Comparison of ENCODE assay signal across 8 mouse cellular contexts in genomic region chr10:75589129-75589528, GRCm38 (mm10). TPM values are rescaled to one million over a fixed set of nuclear protein-coding genes. Genes with fewer than 3 reads are reported as not detected.
A peak's percentile ranks its signal among the peaks of the same experiment; 100 is the strongest.
DNase-seq lines count a peak whose midpoint lies in the region; ATAC-seq lines count a peak whose summit lies in the region.

Ggt5 (plus strand) TSS chr10:75589340.

- ATAC-seq in hindbrain, embryonic 16.5 days = no peak
- no peak for ATAC-seq in liver, embryonic 12.5 days
- ATAC-seq in stomach, embryonic 14.5 days (ENCODE audit: insufficient number of reproducible peaks, insufficient read depth, low FRiP score, low read depth) = peak; percentile 54; the same call in 1 of the 2 replicates
- no peak for ATAC-seq in erythroblast, adult 5-6 weeks (replicated peaks; ENCODE audit: low FRiP score, poor library complexity, severe bottlenecking)

- H3K4me3 ChIP-seq in hindbrain, embryonic 16.5 days (ENCODE audit: low read length) = no peak within 1 kb of the TSS
- no peak within 1 kb of the TSS for H3K4me3 ChIP-seq in liver, embryonic 12.5 days
- H3K4me3 ChIP-seq in stomach, embryonic 14.5 days (ENCODE audit: low read depth, low read length) = peak within 1 kb of the TSS; percentile 10; the same call in 1 of the 2 replicates

- no peaks in the 10 kb centered on the region; the same call in 1 of the 2 replicates for H3K27me3 ChIP-seq in hindbrain, embryonic 16.5 days (replicated peaks; ENCODE audit: control insufficient read depth, insufficient read depth, low read length)
- peaks cover 16% of the 10 kb centered on the region for H3K27me3 ChIP-seq in liver, embryonic 12.5 days (replicated peaks)
- no peaks in the 10 kb centered on the region for H3K27me3 ChIP-seq in stomach, embryonic 14.5 days (ENCODE audit: control insufficient read depth, insufficient read depth, low read length)

- no peak within 1 kb of the TSS; the same call in 1 of the 2 replicates for H3K27ac ChIP-seq in hindbrain, embryonic 16.5 days (ENCODE audit: low read depth, low read length)
- no peak within 1 kb of the TSS for H3K27ac ChIP-seq in liver, embryonic 12.5 days
- peak within 1 kb of the TSS; percentile 81 for H3K27ac ChIP-seq in stomach, embryonic 14.5 days (ENCODE audit: low read length)

- intact Hi-C loops in gastrocnemius, postnatal 36 days (cut with DNase I) = loop anchor here (5.0 kb wide), 1 partner anchor 263 kb away; no protein-coding TSS in a partner anchor

- peak; percentile 21 for DNase-seq in layer of hippocampus, adult 11-12 months (ENCODE audit: low spot score)
- DNase-seq in layer of hippocampus, postnatal 36 days = no peak
- peak; percentile 88 for DNase-seq in adipocyte (ENCODE audit: low spot score)
- DNase-seq in gastrocnemius, postnatal 36 days = peak; percentile 53 to 58

- H3K9me3 ChIP-seq in hindbrain, embryonic 16.5 days (ENCODE audit: control insufficient read depth, low read length) = no peaks in the 10 kb centered on the region
- H3K9me3 ChIP-seq in liver, embryonic 12.5 days (replicated peaks) = no peaks in the 10 kb centered on the region
- no peaks in the 10 kb centered on the region for H3K9me3 ChIP-seq in stomach, embryonic 14.5 days (ENCODE audit: control insufficient read depth, low read depth, low read length)

- no peak within 1 kb of the TSS; the same call in 1 of the 2 replicates for H3K4me2 ChIP-seq in hindbrain, embryonic 16.5 days (ENCODE audit: low read length)
- 0 out of 2 replicates have a peak within 1 kb of the TSS, but pooled peaks have one; percentile 3 for H3K4me2 ChIP-seq in liver, embryonic 12.5 days
- H3K4me2 ChIP-seq in stomach, embryonic 14.5 days (replicated peaks; ENCODE audit: low read depth, low read length) = peak within 1 kb of the TSS; percentile 29

- H3K36me3 ChIP-seq in hindbrain, embryonic 16.5 days (ENCODE audit: control insufficient read depth, insufficient read depth, low read length) = no peaks in the 10 kb centered on the region
- H3K36me3 ChIP-seq in liver, embryonic 12.5 days = no peaks in the 10 kb centered on the region
- H3K36me3 ChIP-seq in stomach, embryonic 14.5 days (ENCODE audit: control insufficient read depth, insufficient read depth, low read length) = no peaks in the 10 kb centered on the region

- peaks cover 6% of the 10 kb centered on the region; the same call in 1 of the 2 replicates for H3K4me1 ChIP-seq in hindbrain, embryonic 16.5 days (ENCODE audit: control insufficient read depth, insufficient read depth, low read depth, low read length)
- H3K4me1 ChIP-seq in liver, embryonic 12.5 days = peaks cover 26% of the 10 kb centered on the region
- H3K4me1 ChIP-seq in stomach, embryonic 14.5 days (ENCODE audit: control insufficient read depth, insufficient read depth, low read length) = peaks cover 20% of the 10 kb centered on the region

- peak within 1 kb of the TSS; percentile 16; the same call in 1 of the 2 replicates for H3K9ac ChIP-seq in hindbrain, embryonic 16.5 days (ENCODE audit: low read depth, low read length)
- no peak within 1 kb of the TSS for H3K9ac ChIP-seq in liver, embryonic 12.5 days
- H3K9ac ChIP-seq in stomach, embryonic 14.5 days (replicated peaks; ENCODE audit: low read depth, low read length) = no peak within 1 kb of the TSS; the same call in 1 of the 2 replicates

- WGBS in hindbrain, embryonic 16.5 days = 40% methylated on average over 5 of the region's 5 CpGs
- 21% methylated on average over 5 of the region's 5 CpGs for WGBS in liver, embryonic 12.5 days (ENCODE audit: insufficient replicate concordance)
- WGBS in stomach, embryonic 14.5 days = 11% methylated on average over 5 of the region's 5 CpGs

RNA-seq across cellular contexts. Expression of gene Ggt5, which starts in this region (rescaled TPM):
- 1 to 10 TPM; 2.2 to 3.2 TPM for total RNA-seq in layer of hippocampus, postnatal 36 days (2021)
- total RNA-seq in gastrocnemius, postnatal 36 days (2021) = 1 to 10 TPM; 3.0 to 5.2 TPM
- 2.9 and 3.5 TPM in 2 replicates for polyA plus RNA-seq in hindbrain, embryonic 16.5 days (2015; fragmentation: Nextera tagmentation; extraction: Ambion mirVana)
- polyA plus RNA-seq in liver, embryonic 12.5 days (2016; fragmentation: Nextera tagmentation; extraction: Ambion mirVana) = 0.21 and 0.41 TPM in 2 replicates
- 4.1 and 5.2 TPM in 2 replicates for polyA plus RNA-seq in stomach, embryonic 14.5 days (2014; fragmentation: Nextera tagmentation; extraction: Ambion mirVana)
- 0.42 and 1.3 TPM in 2 replicates for total RNA-seq in erythroblast, adult 5-6 weeks (2015; ENCODE audit: low replicate concordance)
- 4.9 and 6.6 TPM in 2 replicates for total RNA-seq in erythroblast, adult 5-6 weeks (2017; ENCODE audit: low replicate concordance)

Comparison
In these comparisons a context has a peak if more than half of its experiments do, and no peak if none do; other contexts are left out.
1. DNase-seq: peak in layer of hippocampus, adult 11-12 months (single experiment), adipocyte (single experiment) and gastrocnemius, postnatal 36 days (2 of 2); none in layer of hippocampus, postnatal 36 days (0 of 2).